Mouse (Mus musculus): ENCODE results near the gene Srp9.

- TF ChIP-seq CTCF (IDR thresholded peaks at IDR 0.05; ENCODE audit: low read depth) (no peak), EP300 (optimal IDR thresholded peaks at IDR 0.05) (no peak)
These were observed 34.2 kb upstream of the Srp9 start for GRCm38 (mm10) chr1:182090298-182090677.
